Mouse (Mus musculus): Measurements from ENCODE around the gene Egr2.

GRCm38 (mm10) chr10:67539401-67539730, 4.1 kb downstream of the Egr2 start:
- TF ChIP-seq CTCF (IDR thresholded peaks at IDR 0.05; ENCODE audit: low read depth) (no peak), EP300 (optimal IDR thresholded peaks at IDR 0.05) (no peak)
